Mouse (Mus musculus) megakaryocyte, adult 5-6 weeks (primary cell): Measurements from ENCODE around the gene Rccd1. TPM values are rescaled to one million over a fixed set of nuclear protein-coding genes. Genes with fewer than 3 reads are reported as not detected.
A peak's percentile ranks its signal among the peaks of the same experiment; 100 is the strongest.

Experiments
- ATAC-seq: 2 replicates; pipeline ENCODE4 v1.8.0; 2016; ENCODE audit warnings: mild to moderate bottlenecking, inconsistent platforms; ENCODE audit not compliant: poor library complexity, severe bottlenecking
- total RNA-seq, 2 experiments: library from RNA; stranded (forward) in 1 of 2; stranded (reverse) in 1 of 2; fragments of 153-499, 151-499 nt in 1 of 2; fragments of 221-1000, 200-1000 nt in 1 of 2; gene quantifications; 2 replicates each; pipeline versions ENCODE4 v1.2.3 to v1.2.4; 2015 to 2017

Gene Rccd1
- total RNA-seq, 2 experiments from 2014 or later = 2.6 to 7.3 TPM

DNA sequence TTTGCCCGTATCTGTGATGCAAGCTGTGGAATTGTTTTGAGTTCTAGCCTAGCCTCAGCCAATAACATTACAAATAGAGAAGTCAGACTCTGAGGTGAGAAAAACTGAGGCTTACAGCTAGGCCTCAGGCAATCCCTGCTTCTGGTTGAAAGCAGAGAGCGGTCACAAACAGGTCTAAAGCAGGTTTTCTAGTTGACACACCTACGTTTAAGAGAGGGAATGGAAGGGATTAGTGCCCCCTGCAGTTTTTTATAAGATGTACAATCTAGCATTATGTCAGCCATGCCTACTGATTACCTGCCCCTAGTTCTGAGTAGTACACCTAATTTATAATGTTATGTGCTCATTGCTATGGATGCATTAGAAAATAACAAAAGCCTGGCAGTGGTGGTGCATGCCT, 16.5 kb downstream of the Rccd1 start:
- no peak for ATAC-seq

DNA sequence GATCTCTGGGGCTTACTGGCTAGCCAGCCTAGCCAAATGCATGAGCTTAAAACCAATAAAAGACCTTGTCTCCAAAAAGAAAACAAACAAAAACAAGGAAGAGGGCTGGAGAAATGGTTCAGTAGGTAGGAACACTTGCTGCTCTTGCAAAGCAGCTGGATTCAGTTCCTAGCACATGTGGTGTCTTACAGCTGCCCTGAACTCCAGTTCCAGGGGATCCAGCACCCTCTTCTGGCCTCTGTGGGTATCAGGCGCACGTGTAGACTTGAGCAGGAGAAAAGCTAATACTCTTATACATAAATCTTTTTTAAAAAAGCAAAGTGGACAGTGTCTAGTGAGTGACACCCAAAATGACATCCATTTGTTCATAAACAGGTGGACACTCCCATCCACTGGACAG, 22.7 kb downstream of the Rccd1 start:
- no peak for ATAC-seq

DNA sequence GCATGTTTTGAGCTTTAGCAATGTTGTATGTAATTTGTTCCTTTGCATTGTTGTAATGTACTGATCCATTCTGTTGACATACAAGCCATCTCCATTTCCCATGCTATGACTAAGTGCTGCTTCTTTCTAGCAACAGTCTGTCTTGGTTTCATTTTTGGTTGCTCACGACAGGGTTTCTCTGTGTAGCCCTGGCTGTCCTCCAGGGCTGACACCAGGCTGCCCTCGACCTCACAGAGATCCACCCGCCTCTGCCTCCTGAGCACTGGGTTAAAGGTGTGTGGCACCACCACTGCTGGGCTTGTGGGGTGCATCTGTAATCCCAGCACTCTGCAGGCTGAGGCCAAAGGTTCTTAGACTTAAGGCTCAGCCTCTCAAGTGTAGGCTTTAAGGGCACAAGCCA, 24.7 kb downstream of the Rccd1 start:
- ATAC-seq = no peak

DNA sequence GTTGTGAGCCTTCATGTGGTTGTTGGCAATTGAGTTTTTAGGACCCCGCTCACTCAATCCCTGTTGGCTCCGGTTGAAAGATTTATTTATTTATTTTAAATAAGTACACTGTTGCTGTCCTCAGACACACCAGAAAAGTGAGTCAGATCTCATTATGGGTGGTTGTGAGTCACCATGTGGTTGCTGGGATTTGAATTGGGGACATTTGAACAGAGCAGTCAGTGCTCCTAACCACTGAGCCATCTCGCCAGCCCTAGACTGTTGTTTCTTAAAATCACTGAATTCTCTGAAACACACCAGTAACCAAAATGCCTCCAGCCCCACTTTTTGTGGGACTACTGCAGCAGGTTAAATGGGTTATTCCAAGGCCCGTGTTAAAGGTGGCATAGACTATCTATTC, 25.5 kb downstream of the Rccd1 start:
- no peak for ATAC-seq

DNA sequence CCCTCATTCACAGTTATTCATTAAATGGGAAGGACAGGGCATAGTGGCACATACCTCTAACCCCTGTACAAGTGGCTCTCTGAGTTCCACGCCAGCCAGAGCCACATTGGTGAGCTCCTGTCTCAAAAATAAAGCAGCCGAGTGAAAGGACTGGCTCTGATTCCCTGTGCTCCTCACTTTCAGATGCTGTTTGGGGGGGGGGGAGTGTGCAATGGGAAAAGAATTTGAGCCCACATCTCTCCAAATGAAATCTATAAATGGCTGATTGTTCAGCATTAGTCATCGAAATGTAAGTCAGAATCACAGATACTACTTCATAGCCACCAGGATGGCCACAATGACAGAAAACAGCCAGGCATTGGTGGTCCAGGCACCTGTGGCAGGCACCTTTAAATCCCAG, 27.2 kb downstream of the Rccd1 start:
- no peak for ATAC-seq

DNA sequence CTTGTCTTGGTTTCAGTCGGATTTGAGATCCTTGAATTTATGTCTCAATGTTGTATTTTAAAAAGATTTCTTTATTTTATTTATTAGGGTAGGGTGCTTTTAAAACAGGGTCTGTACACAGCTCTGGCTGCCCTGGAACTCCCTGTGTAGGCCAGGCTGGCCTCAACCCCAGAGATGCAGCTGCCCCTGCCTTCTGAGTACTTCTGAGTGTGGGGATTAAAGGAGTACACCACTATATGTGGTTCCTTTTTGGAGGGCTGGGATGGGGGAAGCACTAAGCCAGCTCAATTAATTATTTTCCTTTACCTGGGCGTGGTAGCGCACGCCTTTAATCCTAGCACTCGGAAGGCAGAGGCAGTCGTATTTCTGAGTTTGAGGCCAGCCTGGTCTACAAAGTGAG, 27.8 kb downstream of the Rccd1 start:
- ATAC-seq = no peak

DNA sequence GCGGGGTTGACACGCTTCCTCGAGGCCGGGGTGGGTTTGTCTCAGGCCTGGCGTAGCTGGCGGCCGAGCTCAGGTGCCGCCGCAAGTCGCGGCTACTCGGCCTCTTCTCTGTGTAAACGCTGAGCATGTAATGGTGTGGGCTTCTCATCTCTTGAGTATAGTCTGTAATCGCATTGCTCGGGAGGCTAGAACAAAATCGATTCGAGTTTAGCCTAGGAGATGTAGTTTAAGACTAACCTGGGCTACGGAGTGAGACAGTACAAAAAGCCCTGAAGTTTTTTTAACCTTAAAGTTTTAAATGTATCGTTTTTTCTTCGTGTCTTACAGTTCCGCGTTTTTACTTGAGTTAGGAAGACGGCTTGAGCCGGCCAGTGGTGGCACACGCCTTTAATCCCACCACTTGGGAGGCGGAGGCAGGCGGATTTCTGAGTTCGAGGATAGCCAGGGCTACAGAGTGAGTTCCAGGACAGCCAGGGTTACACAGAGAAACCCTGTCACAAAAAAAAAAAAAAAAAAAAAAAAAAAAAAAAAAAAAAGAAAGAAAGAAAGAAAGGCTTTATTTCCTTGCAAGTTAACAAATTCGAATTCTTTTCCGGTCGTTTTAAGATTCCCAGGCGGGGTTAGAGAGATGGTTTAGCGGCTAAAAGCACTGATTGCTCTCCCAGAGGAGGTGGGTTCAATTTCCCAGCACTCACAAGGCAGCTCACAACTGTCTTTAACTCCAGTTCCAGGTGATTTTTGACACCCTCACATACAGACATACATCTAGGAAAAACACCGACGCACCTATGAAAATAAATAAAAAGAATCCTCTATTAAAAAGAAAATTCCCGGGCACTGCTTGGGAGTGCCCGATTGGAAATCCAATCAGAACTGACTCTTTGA, 29.2 kb downstream of the Rccd1 start:
- peak; percentile 38 for ATAC-seq

DNA sequence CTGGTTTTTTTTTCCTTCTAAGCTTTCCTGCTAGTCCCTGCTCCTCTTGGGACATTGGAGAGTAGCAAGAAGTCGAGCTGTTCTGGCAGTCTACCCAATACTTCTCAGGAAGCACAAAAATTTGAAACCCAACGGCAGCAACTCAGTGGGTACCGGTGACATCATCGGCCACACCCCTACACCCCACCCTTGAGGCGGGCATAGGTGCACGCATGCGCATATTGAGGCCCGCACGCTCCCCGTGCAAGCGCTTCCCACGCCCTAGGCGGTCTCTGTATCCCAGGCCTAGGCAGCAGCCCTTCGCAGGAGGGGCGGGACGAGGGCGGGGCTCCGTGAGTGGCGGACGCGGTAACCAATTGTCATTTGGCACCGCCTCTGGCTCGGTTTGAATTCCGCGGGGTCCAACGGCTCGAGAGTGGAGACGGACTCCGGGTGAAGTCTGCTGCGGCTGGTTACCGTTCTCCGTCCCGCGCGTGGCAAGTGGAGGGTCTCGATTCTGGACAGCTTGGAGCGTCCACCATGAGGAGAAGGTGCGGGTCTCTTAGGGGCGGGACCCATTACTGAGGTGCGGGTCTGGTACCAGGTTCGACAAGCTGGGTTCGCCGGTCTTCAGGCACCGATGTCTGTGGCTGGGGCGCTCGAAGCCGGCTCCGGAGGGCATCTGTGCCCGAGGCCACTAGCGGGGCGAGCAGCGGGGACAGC, 30.0 kb downstream of the Rccd1 start, which contains the start of gene Prc1:
Prc1 (plus strand) TSS at position 389 of the 702 bp plus-strand sequence.
- ATAC-seq = peak; percentile 100

DNA sequence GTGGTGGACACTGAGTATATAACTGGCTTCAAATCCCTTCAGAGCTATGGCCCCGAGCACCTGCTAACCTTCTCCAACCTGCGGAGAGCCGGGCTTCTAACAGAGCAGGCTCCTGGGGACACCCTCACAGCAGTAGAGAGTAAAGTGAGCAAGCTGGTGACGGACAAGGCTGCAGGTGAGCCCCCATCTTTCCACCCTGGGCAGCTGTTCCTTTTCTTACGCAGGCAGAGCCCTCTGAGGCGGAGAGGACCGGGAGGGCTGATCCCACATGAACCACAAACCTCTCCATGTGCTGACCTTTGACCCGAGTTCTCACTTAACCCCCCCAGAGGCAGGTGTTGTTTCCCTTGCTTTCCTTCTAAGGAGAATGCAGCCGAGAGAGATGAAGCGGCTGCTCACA, 36.5 kb downstream of the Rccd1 start:
- no peak for ATAC-seq

DNA sequence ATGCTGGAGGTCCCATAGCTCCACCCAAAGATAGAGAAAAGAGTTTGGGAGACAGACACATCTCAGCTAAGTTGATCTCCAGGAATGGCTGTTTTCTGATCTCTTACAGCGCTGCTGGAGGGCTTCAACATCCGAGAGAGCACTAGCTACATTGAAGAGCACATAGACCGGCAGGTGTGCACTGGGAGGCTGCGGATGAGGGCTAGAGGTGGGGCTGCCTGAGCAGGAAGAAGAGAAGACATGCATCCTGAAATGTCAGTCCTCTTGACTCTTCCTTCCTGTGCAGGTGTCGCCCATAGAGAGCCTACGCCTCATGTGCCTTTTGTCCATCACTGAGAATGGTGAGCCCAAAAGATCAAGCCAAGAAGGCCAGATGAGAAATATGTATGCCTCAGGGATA, 38.5 kb downstream of the Rccd1 start:
- no peak for ATAC-seq

DNA sequence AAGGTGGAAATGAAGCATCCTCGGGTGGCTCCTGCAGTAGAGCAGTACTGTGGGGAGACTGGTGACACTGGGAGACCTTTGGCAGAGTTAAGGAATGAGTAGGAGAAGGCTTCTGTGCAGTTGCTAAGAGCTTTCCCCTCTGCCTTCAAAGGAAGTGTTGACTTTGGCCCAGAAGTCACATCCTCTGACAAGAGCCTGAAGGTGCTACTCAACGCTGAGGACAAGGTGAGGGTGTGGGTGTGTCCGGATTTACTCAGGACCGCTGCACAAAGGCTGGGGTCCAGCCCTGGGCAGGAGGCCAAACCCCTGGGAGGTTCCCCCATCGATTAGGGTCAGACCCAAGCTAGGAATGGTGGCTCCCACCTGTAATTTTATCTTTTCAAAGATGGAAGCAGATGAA, 39.9 kb downstream of the Rccd1 start:
- ATAC-seq = no peak

DNA sequence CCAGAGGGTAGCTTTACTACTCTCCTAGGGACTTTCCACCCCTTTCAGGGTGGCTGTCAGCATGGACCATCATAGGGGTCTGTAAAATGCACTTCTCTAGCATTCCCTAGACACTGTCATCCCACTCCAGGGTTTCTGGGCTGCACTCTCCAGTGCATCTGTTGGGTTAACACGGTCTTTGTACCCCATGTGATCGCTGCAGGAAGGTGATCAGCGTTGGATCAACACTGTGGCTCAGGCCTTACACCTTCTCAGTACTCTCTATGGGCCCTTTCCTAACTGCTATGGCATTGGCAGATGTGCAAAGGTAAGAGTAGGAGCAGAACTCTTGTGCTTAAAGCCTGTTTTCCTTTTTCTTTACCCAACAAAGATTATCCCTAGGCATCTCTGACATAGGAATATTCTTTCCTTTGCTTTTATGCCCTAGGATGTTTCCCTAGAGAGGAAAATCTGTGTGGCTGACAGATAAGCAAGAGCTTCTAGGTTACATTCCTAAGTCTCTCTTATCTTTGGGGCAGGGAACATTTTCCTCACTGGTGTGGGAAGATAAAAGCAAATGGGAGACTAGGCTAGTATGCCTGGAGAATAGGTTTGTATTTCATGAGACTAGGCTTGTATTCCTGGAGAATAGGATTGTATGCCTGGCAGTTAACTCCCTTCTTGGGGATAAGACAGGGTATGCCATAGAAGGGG, 40.9 kb downstream of the Rccd1 start:
- no peak for ATAC-seq

DNA sequence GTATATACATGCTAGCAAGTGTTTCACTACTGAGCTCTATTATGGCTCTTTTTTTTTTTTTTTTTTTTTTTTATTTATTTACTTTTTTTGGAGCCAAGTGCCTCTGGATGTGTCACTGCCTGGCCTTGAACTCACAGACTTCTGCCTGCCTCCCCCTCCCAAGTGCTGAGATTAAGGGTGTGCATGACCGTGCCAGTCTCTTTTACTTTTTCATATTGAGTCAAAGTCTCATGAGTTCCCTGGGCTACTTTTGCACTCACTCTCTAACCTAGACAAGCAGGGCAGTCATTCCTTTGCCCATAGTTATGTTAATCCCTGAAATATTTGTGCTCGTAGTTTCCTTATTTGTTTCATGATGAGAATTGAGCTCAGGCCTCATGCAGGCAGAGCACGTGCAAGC, 42.6 kb downstream of the Rccd1 start:
- no peak for ATAC-seq

DNA sequence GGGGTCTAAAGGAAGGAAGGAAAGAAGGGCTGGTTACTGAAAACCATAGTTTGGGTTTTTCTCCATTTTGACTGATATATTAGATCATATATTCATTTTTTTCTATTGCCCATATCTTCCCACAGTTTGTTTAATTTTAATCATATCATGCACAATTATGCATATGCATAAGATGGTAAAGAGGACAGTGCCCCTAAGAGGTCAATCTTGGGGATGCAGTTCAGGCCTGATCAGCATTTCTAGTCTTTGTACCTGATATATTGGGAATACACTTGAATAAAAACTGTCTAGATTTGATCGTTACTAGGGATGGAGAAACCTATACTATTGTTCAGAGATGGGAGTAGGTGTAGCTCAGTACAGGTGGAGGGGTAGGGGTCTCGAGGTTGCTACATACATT, 43.3 kb downstream of the Rccd1 start:
- no peak for ATAC-seq

DNA sequence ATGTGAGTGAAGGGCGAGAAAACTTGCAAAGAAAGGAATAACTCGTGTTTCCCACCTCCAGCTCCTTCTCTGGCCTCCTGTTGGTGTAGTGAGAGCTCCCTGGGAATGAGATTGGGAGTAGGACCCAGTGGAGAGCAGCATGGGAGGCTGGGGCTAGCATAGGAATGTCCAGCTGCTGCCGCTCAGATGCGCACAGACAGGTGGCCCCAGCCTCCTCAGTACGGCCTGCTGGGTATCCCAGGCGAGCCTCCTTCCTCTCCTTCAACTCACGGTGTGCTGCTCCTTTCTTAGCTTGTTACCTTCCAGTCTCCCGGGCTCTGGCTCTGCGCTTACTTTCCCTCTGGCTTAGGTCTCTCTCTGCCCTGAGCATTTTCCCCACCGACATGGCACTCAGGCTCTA, 44.2 kb downstream of the Rccd1 start:
- no peak for ATAC-seq

DNA sequence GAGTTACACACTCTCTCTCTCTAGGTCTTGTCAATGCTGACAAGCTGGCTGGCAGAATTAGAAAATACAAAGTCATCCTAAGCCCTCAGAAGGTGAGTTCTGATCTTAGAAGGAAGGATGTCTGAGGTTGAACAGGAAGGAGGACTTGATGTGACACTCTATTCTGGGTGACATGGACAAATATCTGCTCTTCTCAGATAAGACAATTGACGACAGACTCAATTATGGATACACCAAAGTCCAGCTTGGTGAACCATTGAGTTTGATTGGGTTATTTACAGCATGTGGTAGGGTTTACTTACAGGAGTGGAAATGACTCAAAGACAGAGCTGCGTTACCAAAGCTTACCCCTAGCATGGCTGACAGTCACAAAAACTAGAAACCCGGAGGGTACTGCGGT, 47.9 kb downstream of the Rccd1 start:
- ATAC-seq = no peak

DNA sequence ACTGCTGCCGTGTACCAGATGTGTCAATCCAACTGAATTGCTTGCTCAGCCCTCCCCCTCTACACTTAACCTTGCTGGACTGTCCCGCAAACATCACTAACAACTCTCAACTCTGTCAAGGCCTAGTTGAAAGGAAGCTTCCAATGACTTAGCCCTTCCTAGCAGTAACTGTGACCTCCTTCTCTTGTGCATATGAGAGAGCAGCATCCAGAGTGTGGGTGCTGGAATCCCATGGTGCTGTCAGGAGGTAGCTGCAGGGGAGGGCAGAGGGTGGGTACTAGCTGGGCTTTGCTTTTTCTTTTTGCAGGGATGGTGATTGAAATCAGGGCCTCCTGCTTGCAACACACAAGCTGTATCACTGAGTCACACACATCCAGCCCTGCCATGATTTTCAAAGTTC, 50.8 kb downstream of the Rccd1 start:
- no peak for ATAC-seq

DNA sequence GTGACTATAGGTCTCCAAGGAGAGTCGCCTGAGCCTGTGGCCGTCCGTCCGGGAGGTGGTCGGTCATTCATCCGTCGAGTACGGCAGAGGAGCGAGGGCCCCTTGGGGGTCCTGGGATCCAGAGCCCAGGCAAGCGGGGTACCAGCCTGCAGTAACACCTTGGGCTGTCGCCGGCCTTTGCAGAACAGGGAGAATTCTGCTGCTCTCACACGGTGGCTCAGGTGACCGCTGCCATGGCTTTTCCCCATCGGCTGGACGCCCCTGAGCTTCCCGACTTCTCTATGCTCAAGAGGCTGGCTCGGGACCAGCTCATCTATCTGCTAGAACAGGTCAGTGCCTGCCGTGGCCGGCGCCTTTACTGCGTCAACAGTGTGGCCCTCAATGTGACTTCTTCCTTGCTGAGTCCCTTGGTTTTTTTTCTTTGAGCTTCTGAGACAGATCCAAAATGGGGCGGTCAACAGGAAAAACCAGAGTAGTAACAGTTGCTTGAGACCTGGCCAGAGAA, 54.5 kb downstream of the Rccd1 start:
- ATAC-seq = peak; percentile 27; the same call in 1 of the 2 replicates

DNA sequence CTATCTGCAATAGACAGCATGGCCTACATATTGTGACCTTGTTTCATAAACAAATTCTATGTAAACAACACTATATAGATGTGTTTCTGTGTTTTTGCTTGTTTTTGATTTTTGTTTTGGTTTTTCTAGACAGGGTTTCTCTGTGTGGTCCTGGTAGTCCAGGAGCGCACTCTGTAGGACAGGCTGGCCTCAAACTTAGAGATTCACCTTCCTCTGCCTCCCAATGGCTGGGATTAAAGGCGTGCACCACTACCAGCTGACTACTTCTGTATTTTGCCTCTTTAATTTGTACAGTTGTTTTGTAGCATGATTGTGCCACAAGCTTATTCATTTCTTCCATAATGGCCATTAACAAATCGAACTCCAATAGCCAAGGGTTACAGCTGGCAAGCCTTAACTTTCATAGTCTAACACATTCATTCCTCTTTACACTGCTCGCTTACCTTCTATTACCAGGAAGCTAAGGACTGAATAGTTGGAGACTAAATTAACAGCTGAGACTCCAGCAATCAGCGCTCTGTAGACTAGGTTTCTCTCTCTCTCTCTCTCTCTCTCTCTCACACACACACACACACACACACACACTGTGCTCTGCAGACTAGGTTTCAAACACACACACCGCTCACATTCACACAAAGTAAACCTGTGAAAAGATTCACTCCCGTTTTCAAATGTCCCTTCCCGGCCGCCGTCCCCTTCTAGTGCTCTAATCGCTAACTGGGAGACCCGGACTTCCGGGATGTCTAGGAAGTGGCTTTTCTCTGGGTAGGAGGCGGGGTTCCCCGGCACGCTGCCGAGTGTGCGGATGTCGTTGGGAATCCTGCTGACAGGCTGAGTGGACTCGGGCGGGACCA, 55.1 kb downstream of the Rccd1 start, which contains the start of gene Vps33b:
Vps33b (plus strand) TSS at position 753 of the 854 bp plus-strand sequence.
- ATAC-seq = peak; percentile 98

DNA sequence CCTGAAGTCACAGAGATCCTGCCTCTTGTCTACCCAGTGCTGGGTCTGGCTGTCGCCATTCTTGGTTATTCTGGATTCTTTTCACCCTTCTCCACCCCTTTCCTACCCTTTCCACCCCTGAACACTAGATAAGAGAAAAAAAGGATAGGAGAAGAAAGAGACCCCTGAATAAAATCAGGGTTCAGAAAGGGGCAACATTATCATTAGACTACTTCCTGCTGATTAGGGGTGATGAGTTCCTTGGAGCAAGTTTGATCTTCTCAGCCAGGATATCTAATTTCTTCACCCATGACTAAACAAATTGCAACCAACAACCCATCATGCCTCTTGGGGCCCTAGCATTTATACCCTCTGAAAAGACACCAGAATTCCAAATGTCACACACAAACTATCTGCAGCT, 56.5 kb downstream of the Rccd1 start:
- no peak for ATAC-seq
